Mouse (Mus musculus) embryonic facial prominence, embryonic 15.5 days (tissue): ENCODE results near the gene Plrg1. TPM values are rescaled to one million over a fixed set of nuclear protein-coding genes. Genes with fewer than 3 reads are reported as not detected.
A peak's percentile ranks its signal among the peaks of the same experiment; 100 is the strongest.

Experiments
- ATAC-seq: fragments of 200-750 bp; cut with Nextera tagmentation; 2 replicates; pipeline ENCODE4 v1.8.0; 2017; ENCODE audit warnings: low read depth, moderate TSS enrichment; ENCODE audit not compliant: insufficient number of reproducible peaks, low FRiP score, low TSS enrichment
- H3K27ac ChIP-seq: fragments of 300-500 bp; sonication (generic); replicated peaks from 2 replicates; pipeline ENCODE4 v1.5.1; 2015; ENCODE audit warnings: mild to moderate bottlenecking, inconsistent platforms
- H3K27me3 ChIP-seq: fragments of 300-500 bp; sonication (generic); 2 replicates; pipeline ENCODE4 v1.6.1; 2015; ENCODE audit warnings: inconsistent platforms
- H3K36me3 ChIP-seq: fragments of 300-500 bp; sonication (generic); 2 replicates; pipeline ENCODE4 v1.6.1; 2015; ENCODE audit warnings: mild to moderate bottlenecking, inconsistent platforms
- H3K4me1 ChIP-seq: fragments of 300-500 bp; sonication (generic); 2 replicates; pipeline ENCODE4 v1.6.1; 2015; ENCODE audit warnings: inconsistent platforms
- H3K4me2 ChIP-seq: fragments of 300-500 bp; sonication (generic); replicated peaks from 2 replicates; pipeline ENCODE4 v1.6.1; 2015; ENCODE audit warnings: mild to moderate bottlenecking, inconsistent platforms
- H3K4me3 ChIP-seq: fragments of 300-500 bp; sonication (generic); replicated peaks from 2 replicates; pipeline ENCODE4 v1.5.1; 2015; ENCODE audit warnings: mild to moderate bottlenecking, inconsistent platforms
- H3K9ac ChIP-seq: fragments of 300-500 bp; sonication (generic); 2 replicates; pipeline ENCODE4 v1.6.1; 2015; ENCODE audit warnings: inconsistent platforms
- H3K9me3 ChIP-seq: fragments of 300-500 bp; sonication (generic); replicated peaks from 2 replicates; pipeline ENCODE4 v1.6.1; 2016; ENCODE audit warnings: inconsistent platforms
- WGBS: fragments of 180-500 bp; shearing (Covaris S2); methylation state at CpG from one replicate; pipeline ENCODE4 v1.1.7; 2015; 5-methylcytosine and 5-hydroxymethylcytosine counted together
- polyA plus RNA-seq: library from polyadenylated mRNA; unstranded; fragments of >200 nt; fragmentation: Nextera tagmentation; extraction: Ambion mirVana; gene quantifications from 2 replicates; pipeline ENCODE4 v1.2.1, GENCODE M21; 2015

Gene Plrg1
- polyA plus RNA-seq, 1 experiment from 2014 or later = 94.3 TPM

DNA sequence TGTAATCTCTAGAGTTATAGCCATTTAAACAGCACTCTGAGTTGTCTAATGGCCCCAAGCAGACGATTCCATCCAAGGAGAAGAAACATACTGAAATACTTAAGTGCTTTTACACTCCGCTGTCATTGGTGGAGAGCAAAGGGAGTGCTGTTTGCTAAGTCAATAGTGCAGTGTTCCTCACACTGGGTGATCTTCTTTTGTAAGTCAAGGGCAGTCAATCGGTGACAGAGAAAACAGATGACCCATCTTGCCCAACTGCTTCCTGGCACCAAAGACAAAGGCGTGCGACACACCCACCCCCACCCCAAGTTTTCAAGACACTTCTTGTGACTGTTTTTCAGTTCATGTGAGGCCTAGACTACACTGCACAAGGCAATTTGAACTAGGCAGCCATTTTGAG, 3.2 kb upstream of the Plrg1 start:
- Histone ChIP-seq H3K9me3 (no peaks in the 10 kb centered on the region), H3K4me2 (no peak overlapping the region), H3K27me3 (no peaks in the 10 kb centered on the region), H3K9ac (no peak overlapping the region), H3K4me3 (no peak overlapping the region), H3K4me1 (peaks cover 9% of the 10 kb centered on the region), H3K36me3 (no peaks in the 10 kb centered on the region), H3K27ac (no peak overlapping the region)
- WGBS = 82% methylated on average over 5 of the region's 5 CpGs
- ATAC-seq = no peak

DNA sequence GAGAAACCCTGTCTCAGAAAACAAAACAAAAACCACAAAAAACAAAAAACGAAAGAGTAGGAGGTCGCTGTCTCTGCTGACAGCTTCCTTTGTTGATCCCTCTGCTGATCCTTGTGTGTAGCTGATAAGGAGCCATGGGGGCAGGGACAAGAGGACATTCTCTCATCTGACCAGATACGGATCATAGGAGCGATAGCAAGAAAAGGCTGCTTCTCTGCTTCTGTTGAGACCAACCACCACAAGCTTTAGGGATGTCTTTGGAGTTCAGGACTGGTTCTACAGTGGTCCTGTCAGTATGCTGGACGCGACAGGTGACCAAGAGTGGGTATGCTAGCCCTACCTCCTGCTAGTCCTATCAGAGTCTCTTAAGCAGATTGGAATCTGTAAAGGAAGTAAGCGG, 2.2 kb upstream of the Plrg1 start:
- H3K4me3 ChIP-seq = no peak overlapping the region
- H3K36me3 ChIP-seq = no peaks in the 10 kb centered on the region
- no peak for ATAC-seq
- H3K4me2 ChIP-seq = no peak overlapping the region
- H3K27me3 ChIP-seq = no peaks in the 10 kb centered on the region
- WGBS = 88% methylated on average over 7 of the region's 7 CpGs
- H3K9ac ChIP-seq = no peak overlapping the region
- H3K9me3 ChIP-seq = no peaks in the 10 kb centered on the region
- H3K27ac ChIP-seq = no peak overlapping the region
- H3K4me1 ChIP-seq = peaks cover 9% of the 10 kb centered on the region

DNA sequence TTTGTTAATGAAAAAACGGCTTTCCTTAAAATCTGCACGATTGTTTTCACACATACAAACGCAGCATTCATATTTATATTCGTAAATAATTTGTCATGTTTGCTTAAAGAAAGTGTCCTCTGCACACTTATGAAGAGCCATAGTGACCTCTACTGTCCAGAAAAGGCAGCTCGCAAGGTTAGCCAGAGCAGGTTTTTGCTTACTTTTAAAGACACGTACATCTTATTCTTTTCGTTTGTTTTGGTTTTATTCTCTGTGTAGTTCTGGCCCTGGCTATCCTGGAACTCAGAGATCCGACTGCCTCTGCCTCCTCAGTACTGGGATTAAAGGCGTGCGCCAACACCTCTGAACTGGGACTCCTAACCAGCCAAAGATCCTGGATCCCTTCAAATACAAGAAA, 1.6 kb upstream of the Plrg1 start:
- Histone ChIP-seq H3K4me2 (no peak overlapping the region), H3K4me3 (no peak overlapping the region), H3K27ac (no peak overlapping the region), H3K36me3 (peaks cover 5% of the 10 kb centered on the region), H3K27me3 (no peaks in the 10 kb centered on the region), H3K9ac (no peak overlapping the region), H3K4me1 (peaks cover 9% of the 10 kb centered on the region), H3K9me3 (no peaks in the 10 kb centered on the region)
- WGBS = 30% methylated on average over 10 of the region's 10 CpGs
- ATAC-seq = no peak

DNA sequence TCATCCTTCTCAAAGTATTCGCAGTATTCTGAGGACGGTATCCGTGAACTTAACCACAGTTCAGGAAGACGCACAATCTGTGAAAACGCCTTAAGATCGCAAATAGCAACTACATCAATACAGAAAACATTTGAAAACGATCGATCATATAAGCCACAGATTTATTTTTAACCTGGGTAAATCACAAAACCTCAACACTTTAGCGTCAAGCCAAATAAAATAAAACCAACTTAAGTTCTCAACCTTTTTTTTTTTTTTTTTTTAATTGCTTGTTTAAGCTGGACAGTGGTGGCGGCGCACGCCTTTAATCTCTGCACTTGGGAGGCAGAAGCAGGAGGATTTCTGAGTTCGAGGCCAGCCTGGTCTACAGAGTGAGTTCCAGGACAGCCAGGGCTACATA, 563 bp upstream of the Plrg1 start:
- Histone ChIP-seq H3K27ac (no peak overlapping the region), H3K27me3 (no peaks in the 10 kb centered on the region), H3K4me1 (peaks cover 9% of the 10 kb centered on the region), H3K36me3 (peaks cover 15% of the 10 kb centered on the region), H3K4me2 (peak overlapping the region; percentile 44), H3K9ac (no peak overlapping the region), H3K9me3 (no peaks in the 10 kb centered on the region), H3K4me3 (peak overlapping the region; percentile 79)
- peak; percentile 16; the same call in 1 of the 2 replicates for ATAC-seq
- WGBS = 36% methylated on average over 13 of the region's 13 CpGs

DNA sequence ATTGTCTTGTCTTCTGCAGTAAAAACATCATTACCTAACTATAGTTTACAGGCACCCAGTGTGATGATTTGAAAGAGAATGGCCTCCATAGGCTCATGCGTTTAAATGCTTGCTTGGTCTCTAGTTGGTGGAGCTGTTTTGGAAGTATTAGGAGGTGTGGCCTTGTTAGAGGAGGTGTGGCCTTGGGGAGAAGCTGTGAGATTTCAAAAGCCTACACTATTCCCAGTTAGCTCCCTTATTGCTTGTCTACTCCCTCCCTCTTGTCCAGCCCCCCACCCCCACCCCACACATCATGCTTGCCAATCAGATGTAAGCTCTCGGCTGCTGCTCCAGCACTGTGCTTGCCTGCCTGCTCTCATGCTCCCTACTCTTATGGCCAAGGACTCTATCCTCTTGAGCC, 1.7 kb downstream of the Plrg1 start:
- no peak for ATAC-seq
- Histone ChIP-seq H3K9me3 (no peaks in the 10 kb centered on the region), H3K27me3 (no peaks in the 10 kb centered on the region), H3K4me2 (no peak overlapping the region), H3K4me3 (no peak overlapping the region), H3K4me1 (peaks cover 9% of the 10 kb centered on the region), H3K9ac (no peak overlapping the region), H3K36me3 (peaks cover 36% of the 10 kb centered on the region), H3K27ac (no peak overlapping the region)
- WGBS = 95% methylated on average over 2 of the region's 2 CpGs

DNA sequence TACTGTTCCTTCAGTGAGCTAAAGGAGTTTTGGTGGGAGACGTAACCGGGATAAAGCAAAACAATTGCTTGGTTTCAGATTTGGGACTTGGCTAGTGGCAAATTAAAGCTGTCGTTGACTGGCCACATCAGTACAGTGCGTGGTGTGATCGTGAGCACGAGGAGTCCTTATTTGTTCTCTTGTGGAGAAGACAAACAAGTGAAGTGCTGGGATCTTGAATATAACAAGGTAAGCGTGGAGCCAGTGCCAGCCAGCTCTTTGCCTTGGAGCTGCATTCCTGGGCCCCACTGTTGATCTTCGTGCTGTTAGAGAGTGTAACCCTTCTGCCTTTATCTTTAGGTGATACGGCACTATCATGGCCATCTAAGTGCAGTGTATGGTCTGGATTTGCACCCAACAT, 12.6 kb downstream of the Plrg1 start:
- Histone ChIP-seq H3K9ac (no peak overlapping the region), H3K27me3 (no peaks in the 10 kb centered on the region), H3K36me3 (peaks cover 80% of the 10 kb centered on the region), H3K4me1 (no peaks in the 10 kb centered on the region), H3K4me3 (no peak overlapping the region), H3K4me2 (no peak overlapping the region), H3K9me3 (no peaks in the 10 kb centered on the region), H3K27ac (no peak overlapping the region)
- no peak for ATAC-seq
- WGBS = 87% methylated on average over 9 of the region's 9 CpGs

DNA sequence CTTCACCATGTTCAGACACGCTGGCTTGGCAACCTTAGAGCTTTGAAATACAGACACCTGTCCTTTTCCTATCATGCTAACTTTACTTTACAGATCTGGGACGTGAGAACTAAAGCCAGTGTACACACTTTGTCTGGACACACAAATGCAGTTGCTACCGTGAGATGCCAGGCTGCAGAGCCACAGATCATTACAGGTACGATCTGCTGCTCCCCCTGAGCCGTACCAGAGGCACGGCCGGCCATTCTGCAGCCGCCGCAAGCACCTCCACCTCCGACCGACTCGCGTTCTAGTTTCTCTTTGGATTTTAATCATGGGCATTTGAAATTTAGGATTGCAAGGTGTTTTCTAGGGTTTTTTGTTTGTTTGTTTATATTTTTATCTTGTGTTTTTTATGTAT, 13.5 kb downstream of the Plrg1 start:
- 93% methylated on average over 13 of the region's 13 CpGs for WGBS
- Histone ChIP-seq H3K27ac (no peak overlapping the region), H3K27me3 (no peaks in the 10 kb centered on the region), H3K4me2 (no peak overlapping the region), H3K9ac (no peak overlapping the region), H3K4me3 (no peak overlapping the region), H3K4me1 (no peaks in the 10 kb centered on the region), H3K9me3 (no peaks in the 10 kb centered on the region), H3K36me3 (peaks cover 82% of the 10 kb centered on the region)
- no peak for ATAC-seq

DNA sequence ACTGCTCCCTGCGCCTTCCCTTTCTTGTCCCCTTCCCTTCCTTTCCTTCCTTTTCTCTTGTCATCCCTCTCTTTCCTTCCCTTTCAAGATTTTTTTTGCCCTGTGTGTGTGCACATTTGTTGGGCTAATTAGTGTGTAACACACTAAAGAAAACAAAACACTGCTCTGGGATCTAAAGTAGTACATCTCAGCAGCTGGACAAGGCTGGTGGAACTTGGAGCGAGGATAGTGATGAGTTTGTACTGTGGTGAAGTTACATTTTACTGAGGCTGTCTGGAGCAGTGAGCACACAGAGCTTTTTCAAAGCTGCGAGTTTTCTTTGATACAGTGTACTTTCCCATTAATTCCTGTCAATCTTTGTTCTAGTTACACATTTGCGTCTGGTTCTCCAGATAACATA, 14.9 kb downstream of the Plrg1 start:
- Histone ChIP-seq H3K27ac (no peak overlapping the region), H3K4me3 (no peak overlapping the region), H3K4me2 (no peak overlapping the region), H3K9ac (no peak overlapping the region), H3K4me1 (no peaks in the 10 kb centered on the region), H3K27me3 (no peaks in the 10 kb centered on the region), H3K36me3 (peaks cover 73% of the 10 kb centered on the region), H3K9me3 (no peaks in the 10 kb centered on the region)
- no peak for ATAC-seq
- WGBS = 88% methylated on average over 4 of the region's 4 CpGs

DNA sequence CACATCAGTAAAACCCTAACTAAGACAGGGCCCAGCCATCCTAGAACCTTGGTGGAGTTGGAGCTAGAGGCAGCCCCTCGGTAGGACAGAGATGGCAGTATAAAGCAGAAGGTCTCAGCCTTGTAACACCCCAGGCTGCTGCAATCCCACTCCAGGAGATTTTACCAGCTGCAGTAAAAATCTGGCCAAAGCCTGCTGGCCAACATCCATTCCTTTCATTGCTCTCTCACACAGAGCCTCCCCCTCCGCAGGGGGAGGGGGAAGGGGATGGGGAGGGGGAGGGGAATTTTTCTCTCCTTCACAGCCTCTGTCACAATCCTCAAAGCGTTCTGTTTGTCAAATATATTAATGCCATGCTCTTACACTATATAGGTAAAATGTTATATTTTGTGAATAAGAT, 21.2 kb downstream of the Plrg1 start:
- no peak for ATAC-seq
- Histone ChIP-seq H3K27ac (no peak overlapping the region), H3K4me1 (peaks cover 6% of the 10 kb centered on the region), H3K36me3 (peaks cover 18% of the 10 kb centered on the region), H3K4me3 (no peak overlapping the region), H3K9ac (no peak overlapping the region), H3K27me3 (no peaks in the 10 kb centered on the region), H3K9me3 (no peaks in the 10 kb centered on the region), H3K4me2 (no peak overlapping the region)
- 28% methylated on average over 3 of the region's 3 CpGs for WGBS

DNA sequence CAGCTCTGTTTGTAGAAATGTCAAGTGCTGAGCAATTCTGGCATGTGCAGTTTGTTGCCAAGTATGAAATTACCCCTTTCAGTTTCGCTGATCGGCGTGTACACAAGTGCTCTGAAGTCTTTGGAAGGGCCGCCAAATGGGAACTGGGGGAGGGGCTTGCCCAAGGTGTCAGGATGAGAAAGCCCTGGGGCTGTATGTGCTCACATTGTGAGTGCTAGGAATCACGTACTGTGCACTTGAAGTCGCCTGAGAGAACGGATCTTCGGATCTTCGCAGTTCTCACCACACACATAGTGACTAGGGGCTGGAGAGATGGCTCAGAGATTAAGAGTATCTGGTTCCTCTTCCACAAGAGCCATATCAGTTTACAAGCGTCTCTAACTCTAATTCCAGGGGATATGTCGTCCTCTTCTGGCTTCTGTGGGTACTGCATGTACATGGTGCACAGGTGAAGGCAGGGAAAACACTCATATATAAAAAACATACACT, 25.3 kb downstream of the Plrg1 start:
- peak overlapping the region; percentile 36 for H3K4me3 ChIP-seq
- H3K9me3 ChIP-seq = no peaks in the 10 kb centered on the region
- no peak overlapping the region for H3K9ac ChIP-seq
- 0 out of 2 replicates have a peak overlapping the region, but pooled peaks have one; percentile 48 for H3K27ac ChIP-seq
- H3K4me2 ChIP-seq = peak overlapping the region; percentile 57
- no peaks in the 10 kb centered on the region for H3K27me3 ChIP-seq
- H3K36me3 ChIP-seq = no peaks in the 10 kb centered on the region
- peaks cover 6% of the 10 kb centered on the region for H3K4me1 ChIP-seq
- under 1% methylated on average over 11 of the region's 11 CpGs for WGBS
- peak; percentile 77 for ATAC-seq

DNA sequence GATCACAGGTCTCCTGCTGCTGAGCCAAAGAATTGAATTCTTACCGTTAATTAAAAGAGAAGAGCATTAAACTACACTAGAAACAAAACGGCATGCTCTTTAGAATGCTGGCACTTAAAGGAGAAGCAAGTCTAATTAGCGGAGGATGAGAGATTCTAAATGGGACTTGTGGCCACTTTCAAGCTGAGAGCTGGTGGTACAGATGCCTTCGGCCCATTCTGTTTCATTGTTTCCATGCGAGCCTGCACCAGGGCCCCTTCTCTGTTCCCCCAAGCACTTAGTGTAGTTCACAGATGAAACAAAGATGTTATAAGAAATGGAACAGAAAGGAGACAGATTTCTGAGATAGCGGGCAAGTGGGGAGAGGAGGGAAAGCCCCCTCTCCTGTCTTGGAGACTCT, 42.3 kb downstream of the Plrg1 start:
- WGBS = 63% methylated on average over 6 of the region's 6 CpGs
- Histone ChIP-seq H3K9ac (no peak overlapping the region), H3K4me1 (peaks cover 6% of the 10 kb centered on the region), H3K9me3 (no peaks in the 10 kb centered on the region), H3K4me3 (no peak overlapping the region), H3K36me3 (no peaks in the 10 kb centered on the region), H3K27ac (no peak overlapping the region), H3K27me3 (no peaks in the 10 kb centered on the region), H3K4me2 (no peak overlapping the region)
- no peak for ATAC-seq

DNA sequence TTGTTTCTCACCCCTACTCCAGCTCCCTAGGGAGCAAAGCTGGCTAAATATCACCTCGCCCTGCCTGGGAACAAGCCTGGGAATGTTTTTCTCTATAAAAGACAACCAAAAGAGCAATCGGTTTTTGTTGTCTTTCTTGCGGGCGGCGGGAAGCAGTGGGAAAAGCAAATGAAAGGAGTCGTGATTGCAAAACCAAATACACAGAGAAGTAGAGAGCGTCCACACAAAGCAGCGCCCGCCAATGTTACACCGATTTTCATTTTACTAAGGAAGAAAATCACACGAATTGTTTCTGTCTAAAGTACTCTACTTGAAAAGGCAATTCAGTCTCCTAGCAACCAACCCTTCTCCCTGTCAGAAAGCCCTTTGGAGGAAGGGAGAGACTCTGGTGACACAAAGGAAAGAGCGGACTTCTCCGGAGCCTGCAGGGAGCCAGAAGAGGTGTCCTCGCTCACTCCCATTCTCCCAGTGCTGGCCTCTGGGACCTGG, 43.3 kb downstream of the Plrg1 start:
- H3K9me3 ChIP-seq = no peaks in the 10 kb centered on the region
- H3K9ac ChIP-seq = 0 out of 2 replicates have a peak overlapping the region, but pooled peaks have one; percentile 7
- H3K36me3 ChIP-seq = no peaks in the 10 kb centered on the region
- H3K27ac ChIP-seq = no peak overlapping the region
- ATAC-seq = no peak
- WGBS = 18% methylated on average over 14 of the region's 14 CpGs
- peak overlapping the region; percentile 44 for H3K4me2 ChIP-seq
- H3K27me3 ChIP-seq = no peaks in the 10 kb centered on the region
- peak overlapping the region; percentile 23 for H3K4me3 ChIP-seq
- H3K4me1 ChIP-seq = peaks cover 6% of the 10 kb centered on the region
